Mouse (Mus musculus): ENCODE measurements around the gene Gm4312.
A peak's percentile ranks its signal among the peaks of the same experiment; 100 is the strongest.
"Not testable (repeated sequence)": the region's sequence is repeated elsewhere in the genome, so short reads cannot be mapped to it uniquely, and the experiment has no call there.

Gm4312 gene

DNA sequence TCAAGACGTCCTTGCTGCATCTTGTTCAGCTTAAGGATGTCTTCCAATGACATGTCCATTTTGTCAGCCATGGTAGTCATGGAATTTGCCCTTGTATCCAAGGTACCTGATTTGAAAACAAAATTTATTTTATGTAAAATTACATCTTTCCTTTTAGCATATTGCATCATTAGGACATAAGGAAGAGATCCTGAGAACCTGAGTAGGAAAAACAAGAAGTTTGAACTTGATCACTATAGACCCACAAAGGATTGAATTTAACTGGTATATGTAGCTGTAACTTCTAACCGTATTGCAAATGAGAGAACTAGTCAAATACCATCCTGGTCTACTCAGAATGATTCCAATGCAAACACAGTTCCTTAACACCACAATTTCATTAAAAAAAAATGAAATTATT, at the start of gene Gm4312:
TSS of gene Gm4312 (minus strand) at position 101 of the 400 bp plus-strand sequence.
- DNase-seq: not testable (repeated sequence)

DNA sequence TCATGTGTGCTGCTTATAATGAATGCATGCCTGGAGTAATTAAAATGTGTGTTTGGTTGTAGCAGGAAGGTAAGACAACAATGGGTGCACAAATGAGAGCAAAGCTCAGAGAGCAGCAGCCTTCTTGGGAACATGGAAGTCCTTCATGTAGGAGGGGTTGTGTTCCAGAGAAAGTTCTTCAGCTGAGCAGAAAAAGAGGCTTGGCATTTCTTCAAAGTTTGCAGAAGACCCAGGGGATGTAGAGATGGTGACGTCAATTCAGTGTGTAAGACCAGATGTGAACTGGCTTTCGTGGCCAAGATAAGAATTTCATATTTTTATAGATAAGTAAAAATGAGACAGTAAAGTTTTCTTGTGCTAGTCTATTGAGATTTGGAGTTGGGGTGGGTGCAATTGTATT, 45.2 kb upstream of the Gm4312 start:
- DNase-seq: no peak

DNA sequence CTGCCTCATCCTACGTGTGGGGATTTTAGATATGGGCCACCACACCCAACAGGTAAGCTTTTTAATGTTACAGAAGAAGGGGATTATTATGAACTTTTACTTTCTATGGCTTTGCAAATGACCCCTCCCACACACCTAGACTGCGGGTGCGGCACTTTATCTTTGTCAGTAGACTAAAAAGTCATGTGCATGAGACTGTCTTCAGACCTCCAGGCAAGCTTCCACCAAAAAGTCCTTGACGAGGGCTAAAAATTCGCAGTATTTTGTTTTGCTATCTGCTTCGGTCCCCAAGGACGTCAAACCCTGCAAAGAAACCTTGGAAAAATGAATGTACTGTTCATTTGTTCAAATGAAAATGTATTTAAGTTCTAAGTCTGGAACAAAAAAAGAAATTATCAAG, 33.2 kb upstream of the Gm4312 start:
- no peak for DNase-seq

DNA sequence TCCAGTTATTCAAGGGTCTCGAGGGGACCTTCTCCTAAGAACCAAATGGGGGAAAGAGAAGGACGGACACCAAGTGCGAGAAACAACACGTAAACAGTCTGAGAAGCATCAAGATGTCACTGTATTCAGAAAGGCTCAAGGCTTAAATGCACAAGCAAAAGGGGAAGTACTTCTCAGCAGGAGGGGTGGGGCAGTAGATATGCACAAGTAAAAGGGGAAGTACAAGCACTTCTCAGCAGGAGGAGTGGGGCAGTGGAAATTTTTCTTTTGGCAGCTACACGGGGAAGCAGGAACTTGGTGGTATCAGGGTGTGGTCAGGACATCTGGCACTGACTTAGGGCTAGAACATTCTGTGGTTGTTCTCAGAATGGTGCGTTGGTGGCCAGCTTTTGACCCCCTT, 19.9 kb upstream of the Gm4312 start:
- not testable (repeated sequence) for DNase-seq

DNA sequence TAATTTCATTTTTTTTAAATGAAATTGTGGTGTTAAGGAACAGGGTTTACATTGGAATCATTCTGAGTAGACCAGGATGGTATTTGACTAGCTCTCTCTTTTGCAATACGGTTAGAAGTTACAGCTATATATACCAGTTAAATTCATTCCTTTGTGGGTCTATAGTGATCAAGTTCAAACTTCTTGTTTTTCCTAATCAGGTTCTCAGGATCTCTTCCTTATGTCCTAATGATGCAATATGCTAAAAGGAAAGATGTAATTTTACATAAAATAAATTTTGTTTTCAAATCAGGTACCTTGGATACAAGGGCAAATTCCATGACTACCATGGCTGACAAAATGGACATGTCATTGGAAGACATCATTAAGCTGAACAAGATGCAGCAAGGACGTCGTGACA, 21.3 kb downstream of the Gm4312 start, which contains the start of gene Gm4307:
TSS of gene Gm4307 (plus strand) at position 301 of the 400 bp plus-strand sequence.
- DNase-seq: not testable (repeated sequence)

DNA sequence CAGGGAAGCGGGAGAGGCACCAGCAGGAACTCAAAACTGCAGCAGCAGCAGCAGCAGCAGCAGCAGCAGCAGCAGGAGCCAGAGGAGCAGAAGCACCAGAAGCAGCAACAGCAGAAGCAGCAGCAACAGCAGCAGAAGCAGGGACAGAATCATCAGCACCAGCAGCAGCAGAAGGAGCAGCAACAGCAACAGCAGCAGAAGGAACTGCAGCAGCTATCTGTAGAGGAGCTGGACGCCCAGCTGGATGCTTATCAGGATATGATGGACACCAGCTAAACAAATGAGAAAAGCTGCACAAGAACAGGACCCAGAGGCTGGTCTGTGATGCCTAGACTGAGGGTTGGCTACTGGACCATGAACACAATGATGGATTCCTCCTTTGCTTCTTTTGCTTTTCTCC, 25.5 kb downstream of the Gm4312 start:
- DNase-seq: peak; percentile 7

DNA sequence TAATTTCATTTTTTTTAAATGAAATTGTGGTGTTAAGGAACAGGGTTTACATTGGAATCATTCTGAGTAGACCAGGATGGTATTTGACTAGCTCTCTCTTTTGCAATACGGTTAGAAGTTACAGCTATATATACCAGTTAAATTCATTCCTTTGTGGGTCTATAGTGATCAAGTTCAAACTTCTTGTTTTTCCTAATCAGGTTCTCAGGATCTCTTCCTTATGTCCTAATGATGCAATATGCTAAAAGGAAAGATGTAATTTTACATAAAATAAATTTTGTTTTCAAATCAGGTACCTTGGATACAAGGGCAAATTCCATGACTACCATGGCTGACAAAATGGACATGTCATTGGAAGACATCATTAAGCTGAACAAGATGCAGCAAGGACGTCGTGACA, 31.6 kb downstream of the Gm4312 start, which contains the start of gene Gm4305:
TSS of gene Gm4305 (plus strand) at position 301 of the 400 bp plus-strand sequence.
- not testable (repeated sequence) for DNase-seq

DNA sequence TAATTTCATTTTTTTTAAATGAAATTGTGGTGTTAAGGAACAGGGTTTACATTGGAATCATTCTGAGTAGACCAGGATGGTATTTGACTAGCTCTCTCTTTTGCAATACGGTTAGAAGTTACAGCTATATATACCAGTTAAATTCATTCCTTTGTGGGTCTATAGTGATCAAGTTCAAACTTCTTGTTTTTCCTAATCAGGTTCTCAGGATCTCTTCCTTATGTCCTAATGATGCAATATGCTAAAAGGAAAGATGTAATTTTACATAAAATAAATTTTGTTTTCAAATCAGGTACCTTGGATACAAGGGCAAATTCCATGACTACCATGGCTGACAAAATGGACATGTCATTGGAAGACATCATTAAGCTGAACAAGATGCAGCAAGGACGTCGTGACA, 36.7 kb downstream of the Gm4312 start, which contains the start of gene Gm4303:
TSS of gene Gm4303 (plus strand) at position 301 of the 400 bp plus-strand sequence.
- not testable (repeated sequence) for DNase-seq

DNA sequence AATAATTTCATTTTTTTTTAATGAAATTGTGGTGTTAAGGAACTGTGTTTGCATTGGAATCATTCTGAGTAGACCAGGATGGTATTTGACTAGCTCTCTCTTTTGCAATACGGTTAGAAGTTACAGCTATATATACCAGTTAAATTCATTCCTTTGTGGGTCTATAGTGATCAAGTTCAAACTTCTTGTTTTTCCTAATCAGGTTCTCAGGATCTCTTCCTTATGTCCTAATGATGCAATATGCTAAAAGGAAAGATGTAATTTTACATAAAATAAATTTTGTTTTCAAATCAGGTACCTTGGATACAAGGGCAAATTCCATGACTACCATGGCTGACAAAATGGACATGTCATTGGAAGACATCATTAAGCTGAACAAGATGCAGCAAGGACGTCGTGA, 41.8 kb downstream of the Gm4312 start, which contains the start of gene Gm4302:
TSS of gene Gm4302 (plus strand) at position 301 of the 400 bp plus-strand sequence.
- not testable (repeated sequence) for DNase-seq

DNA sequence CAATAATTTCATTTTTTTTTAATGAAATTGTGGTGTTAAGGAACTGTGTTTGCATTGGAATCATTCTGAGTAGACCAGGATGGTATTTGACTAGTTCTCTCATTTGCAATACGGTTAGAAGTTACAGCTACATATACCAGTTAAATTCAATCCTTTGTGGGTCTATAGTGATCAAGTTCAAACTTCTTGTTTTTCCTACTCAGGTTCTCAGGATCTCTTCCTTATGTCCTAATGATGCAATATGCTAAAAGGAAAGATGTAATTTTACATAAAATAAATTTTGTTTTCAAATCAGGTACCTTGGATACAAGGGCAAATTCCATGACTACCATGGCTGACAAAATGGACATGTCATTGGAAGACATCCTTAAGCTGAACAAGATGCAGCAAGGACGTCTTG, 47.0 kb downstream of the Gm4312 start, which contains the start of gene Gm4301:
TSS of gene Gm4301 (plus strand) at position 301 of the 400 bp plus-strand sequence.
- not testable (repeated sequence) for DNase-seq

Data from lung, postnatal 10 days (tissue).